ENCODE assay signal across 16 mouse cellular contexts in genomic region chr15:31606821-31607220, GRCm38 (mm10). TPM values are rescaled to one million over a fixed set of nuclear protein-coding genes. Genes with fewer than 3 reads are reported as not detected.
A peak's percentile ranks its signal among the peaks of the same experiment; 100 is the strongest.
DNase-seq lines count a peak whose midpoint lies in the region; ATAC-seq and TF ChIP-seq lines count a peak whose summit lies in the region.
"Had no signal": no experiment of that assay in that cellular context is flagged by ENCODE, and none has a peak within 500 bp of the region (broad histone marks: within the 10 kb centered on the region; RNA-seq: fewer than 3 reads in every experiment).

No protein-coding gene starts in this region.

- 24% methylated on average over 6 of the region's 6 CpGs for WGBS in liver, adult 2 months
- WGBS in stomach, postnatal 0 days: 53% methylated on average over 6 of the region's 6 CpGs
- 66% methylated on average over 6 of the region's 6 CpGs for WGBS in hindbrain, postnatal 0 days
- 84% methylated on average over 6 of the region's 6 CpGs for WGBS in forebrain, embryonic 10.5 days

- H3K4me3 ChIP-seq in gastrocnemius, adult 2 months: no peak overlapping the region
- peak overlapping the region; percentile 79 for H3K4me3 ChIP-seq in megakaryocyte, embryonic 14.5 days (replicated peaks)
- no peak overlapping the region for H3K4me3 ChIP-seq in liver, adult 2 months (ENCODE audit: insufficient read depth, low read depth, low read length)
- H3K4me3 ChIP-seq in stomach, postnatal 0 days (ENCODE audit: low read depth, low read length): no peak overlapping the region
- H3K4me3 ChIP-seq in hindbrain, postnatal 0 days (ENCODE audit: low read length): no peak overlapping the region
- no peak overlapping the region for H3K4me3 ChIP-seq in forebrain, embryonic 10.5 days
- H3K4me3 ChIP-seq: embryonic facial prominence, embryonic 15.5 days; hindbrain, embryonic 12.5 days had no signal

- DNase-seq in gastrocnemius, adult 2 months: peak; percentile 74
- no peak for DNase-seq in gastrocnemius, postnatal 36 days
- DNase-seq in liver, adult 2 months (ENCODE audit: extremely low read depth, low read depth, low spot score): peak; percentile 95
- peak; percentile 57 for DNase-seq in stomach, postnatal 0 days (ENCODE audit: low spot score)
- DNase-seq in hindbrain, postnatal 0 days (ENCODE audit: low spot score): no peak
- no peak for DNase-seq in forebrain, embryonic 10.5 days (ENCODE audit: extremely low spot score, low spot score)
- DNase-seq: adrenal gland, adult 2 months had no signal

- no peak for TF ChIP-seq CTCF in gastrocnemius, adult 2 months (IDR thresholded peaks at IDR 0.05)
- no peak for TF ChIP-seq CTCF in liver, adult 2 months (IDR thresholded peaks at IDR 0.05; ENCODE audit: low read depth, low read length)
- no peak for TF ChIP-seq CTCF in stomach, postnatal 0 days (IDR thresholded peaks at IDR 0.05; ENCODE audit: low read depth)
- TF ChIP-seq CTCF in hindbrain, postnatal 0 days (IDR thresholded peaks at IDR 0.05; ENCODE audit: low read depth): no peak

- no peaks in the 10 kb centered on the region for H3K27me3 ChIP-seq in megakaryocyte, embryonic 14.5 days (replicated peaks)
- no peaks in the 10 kb centered on the region for H3K27me3 ChIP-seq in liver, adult 2 months (ENCODE audit: control insufficient read depth, insufficient read depth, low read length)
- H3K27me3 ChIP-seq in stomach, postnatal 0 days (ENCODE audit: control insufficient read depth, insufficient read depth, low read length): no peaks in the 10 kb centered on the region
- no peaks in the 10 kb centered on the region for H3K27me3 ChIP-seq in hindbrain, postnatal 0 days (ENCODE audit: insufficient read depth, low read length)
- H3K27me3 ChIP-seq in forebrain, embryonic 10.5 days (ENCODE audit: poor library complexity, severe bottlenecking): no peaks in the 10 kb centered on the region
- H3K27me3 ChIP-seq: CH12.LX; embryonic facial prominence, embryonic 15.5 days; hindbrain, embryonic 12.5 days; Patski had no signal

- no peak for TF ChIP-seq EP300 in stomach, postnatal 0 days (optimal IDR thresholded peaks at IDR 0.05)

- peaks cover 41% of the 10 kb centered on the region for H3K4me1 ChIP-seq in megakaryocyte, embryonic 14.5 days
- H3K4me1 ChIP-seq in liver, adult 2 months (ENCODE audit: control insufficient read depth, insufficient read depth, low read length): peaks cover 11% of the 10 kb centered on the region
- H3K4me1 ChIP-seq in stomach, postnatal 0 days (replicated peaks; ENCODE audit: control insufficient read depth, insufficient read depth): no peaks in the 10 kb centered on the region
- H3K4me1 ChIP-seq in hindbrain, postnatal 0 days (ENCODE audit: insufficient read depth, low read length): no peaks in the 10 kb centered on the region
- H3K4me1 ChIP-seq in forebrain, embryonic 10.5 days: peaks cover 10% of the 10 kb centered on the region

- peaks cover 38% of the 10 kb centered on the region for H3K36me3 ChIP-seq in megakaryocyte, embryonic 14.5 days (replicated peaks; ENCODE audit: low read length)
- no peaks in the 10 kb centered on the region; the same call in 1 of the 2 replicates for H3K36me3 ChIP-seq in liver, adult 2 months (ENCODE audit: control insufficient read depth, insufficient read depth, low read length)
- no peaks in the 10 kb centered on the region for H3K36me3 ChIP-seq in stomach, postnatal 0 days (ENCODE audit: control insufficient read depth, insufficient read depth, low read length)
- no peaks in the 10 kb centered on the region for H3K36me3 ChIP-seq in hindbrain, postnatal 0 days (ENCODE audit: insufficient read depth, low read length)
- H3K36me3 ChIP-seq in forebrain, embryonic 10.5 days (replicated peaks): peaks cover 31% of the 10 kb centered on the region
- H3K36me3 ChIP-seq: embryonic facial prominence, embryonic 15.5 days; hindbrain, embryonic 12.5 days had no signal

- no peaks in the 10 kb centered on the region; the same call in 1 of the 2 replicates for H3K79me2 ChIP-seq in liver, adult 2 months (ENCODE audit: control insufficient read depth, insufficient read depth, low read length)

- H3K27ac ChIP-seq in gastrocnemius, adult 2 months: peak overlapping the region; percentile 43
- H3K27ac ChIP-seq in liver, adult 2 months (replicated peaks; ENCODE audit: insufficient read depth, low read depth, low read length): peak overlapping the region; percentile 72
- H3K27ac ChIP-seq in stomach, postnatal 0 days (replicated peaks): no peak overlapping the region
- no peak overlapping the region for H3K27ac ChIP-seq in hindbrain, postnatal 0 days
- no peak overlapping the region for H3K27ac ChIP-seq in forebrain, embryonic 10.5 days
- H3K27ac ChIP-seq: embryonic facial prominence, embryonic 15.5 days; hindbrain, embryonic 12.5 days; macrophage had no signal

- no peak overlapping the region for H3K4me2 ChIP-seq in stomach, postnatal 0 days (replicated peaks; ENCODE audit: low read depth)
- no peak overlapping the region for H3K4me2 ChIP-seq in hindbrain, postnatal 0 days (ENCODE audit: low read depth, low read length)
- H3K4me2 ChIP-seq: embryonic facial prominence, embryonic 15.5 days; hindbrain, embryonic 12.5 days had no signal

- no peak overlapping the region for H3K9ac ChIP-seq in liver, adult 2 months (ENCODE audit: low read depth, low read length)
- H3K9ac ChIP-seq in stomach, postnatal 0 days (ENCODE audit: low read length): no peak overlapping the region
- H3K9ac ChIP-seq in hindbrain, postnatal 0 days (replicated peaks; ENCODE audit: low read length): no peak overlapping the region
- H3K9ac ChIP-seq: embryonic facial prominence, embryonic 15.5 days; hindbrain, embryonic 12.5 days had no signal

- no peak for TF ChIP-seq POLR2A in liver, adult 2 months (IDR thresholded peaks at IDR 0.05; ENCODE audit: extremely low read depth, insufficient read depth, low read length)

- H3K9me3 ChIP-seq in megakaryocyte, embryonic 14.5 days: no peaks in the 10 kb centered on the region
- no peaks in the 10 kb centered on the region for H3K9me3 ChIP-seq in stomach, postnatal 0 days (ENCODE audit: control insufficient read depth, low read length)
- H3K9me3 ChIP-seq in hindbrain, postnatal 0 days (ENCODE audit: low read length): no peaks in the 10 kb centered on the region
- no peaks in the 10 kb centered on the region for H3K9me3 ChIP-seq in forebrain, embryonic 10.5 days
- H3K9me3 ChIP-seq: embryonic facial prominence, embryonic 15.5 days; hindbrain, embryonic 12.5 days had no signal

- ATAC-seq in megakaryocyte, adult 5-6 weeks (ENCODE audit: poor library complexity, severe bottlenecking): no peak
- ATAC-seq in stomach, postnatal 0 days (ENCODE audit: low FRiP score, low TSS enrichment): peak; percentile 19; the same call in 1 of the 2 replicates
- ATAC-seq in hindbrain, postnatal 0 days: no peak
- ATAC-seq: forebrain, embryonic 16.5 days; Patski had no signal

- intact Hi-C loops in gastrocnemius, adult 2 months (cut with DNase I): no loop called here
- intact Hi-C loops in gastrocnemius, postnatal 36 days (cut with DNase I): no loop called here

RNA-seq across cellular contexts. Expression of gene Fam173b, which starts 5.2 kb away (rescaled TPM):
- 10 to 100 TPM; 13.9 to 17.7 TPM for total RNA-seq in gastrocnemius, adult 2 months (2021)
- 10 to 100 TPM; 11.4 to 12.0 TPM for total RNA-seq in gastrocnemius, postnatal 36 days (2021)
- polyA plus RNA-seq in megakaryocyte, embryonic 14.5 days (2012; ENCODE audit: insufficient read depth, low replicate concordance): 2.1 and 3.6 TPM in 2 replicates
- 7.0 and 10.5 TPM in 2 replicates for total RNA-seq in megakaryocyte, adult 5-6 weeks (2015)
- total RNA-seq in megakaryocyte, adult 5-6 weeks (2017): 5.6 and 8.0 TPM in 2 replicates
- 20.1 and 20.4 TPM in 2 replicates for total RNA-seq in liver, adult 2 months (2014; rRNA removed)
- polyA plus RNA-seq in liver, adult 2 months (2012; rRNA removed): 8.5 and 13.7 TPM in 2 replicates
- 9.9 and 10.4 TPM in 2 replicates for polyA plus RNA-seq in stomach, postnatal 0 days (2015; fragmentation: Nextera tagmentation; extraction: Ambion mirVana)
- total RNA-seq in hindbrain, postnatal 0 days (2014; rRNA removed): 7.4 and 12.5 TPM in 2 replicates
- polyA plus RNA-seq in hindbrain, postnatal 0 days (2015; fragmentation: Nextera tagmentation; extraction: Ambion mirVana): 8.2 and 8.9 TPM in 2 replicates
- polyA plus RNA-seq in forebrain, embryonic 10.5 days (2016; fragmentation: Nextera tagmentation; extraction: Ambion mirVana): 15.8 and 16.6 TPM in 2 replicates

RNA-seq across cellular contexts. Expression of gene Cct5, which starts 5.2 kb away (rescaled TPM):
- total RNA-seq in gastrocnemius, adult 2 months (2021): 100 to 1,000 TPM; 113 to 132 TPM
- 100 to 1,000 TPM; 122 to 124 TPM for total RNA-seq in gastrocnemius, postnatal 36 days (2021)
- polyA plus RNA-seq in megakaryocyte, embryonic 14.5 days (2012; ENCODE audit: insufficient read depth, low replicate concordance): 6.1 and 19.7 TPM in 2 replicates
- 274 and 308 TPM in 2 replicates for total RNA-seq in megakaryocyte, adult 5-6 weeks (2015)
- 263 and 265 TPM in 2 replicates for total RNA-seq in megakaryocyte, adult 5-6 weeks (2017)
- total RNA-seq in liver, adult 2 months (2014; rRNA removed): 180 and 184 TPM in 2 replicates
- 72.8 and 73.6 TPM in 2 replicates for polyA plus RNA-seq in liver, adult 2 months (2012; rRNA removed)
- polyA plus RNA-seq in stomach, postnatal 0 days (2015; fragmentation: Nextera tagmentation; extraction: Ambion mirVana): 247 and 248 TPM in 2 replicates
- total RNA-seq in hindbrain, postnatal 0 days (2014; rRNA removed): 251 and 279 TPM in 2 replicates
- polyA plus RNA-seq in hindbrain, postnatal 0 days (2015; fragmentation: Nextera tagmentation; extraction: Ambion mirVana): 416 and 423 TPM in 2 replicates
- 803 and 810 TPM in 2 replicates for polyA plus RNA-seq in forebrain, embryonic 10.5 days (2016; fragmentation: Nextera tagmentation; extraction: Ambion mirVana)

RNA-seq across cellular contexts. Expression of gene Cmbl, which starts 41.6 kb away (rescaled TPM):
- total RNA-seq in gastrocnemius, adult 2 months (2021): 10 to 100 TPM; 30.4 to 58.0 TPM
- 10 to 100 TPM; 43.3 to 47.6 TPM for total RNA-seq in gastrocnemius, postnatal 36 days (2021)
- not detected in 2 replicates for polyA plus RNA-seq in megakaryocyte, embryonic 14.5 days (2012; ENCODE audit: insufficient read depth, low replicate concordance)
- total RNA-seq in megakaryocyte, adult 5-6 weeks (2015): 0.46 TPM in 1 of 2 replicates, not detected in the other
- total RNA-seq in megakaryocyte, adult 5-6 weeks (2017): 0.48 TPM in 1 of 2 replicates, not detected in the other
- 292 and 434 TPM in 2 replicates for total RNA-seq in liver, adult 2 months (2014; rRNA removed)
- 374 and 481 TPM in 2 replicates for polyA plus RNA-seq in liver, adult 2 months (2012; rRNA removed)
- polyA plus RNA-seq in stomach, postnatal 0 days (2015; fragmentation: Nextera tagmentation; extraction: Ambion mirVana): 37.8 and 38.2 TPM in 2 replicates
- 15.2 and 21.2 TPM in 2 replicates for total RNA-seq in hindbrain, postnatal 0 days (2014; rRNA removed)
- polyA plus RNA-seq in hindbrain, postnatal 0 days (2015; fragmentation: Nextera tagmentation; extraction: Ambion mirVana): 22.7 and 24.9 TPM in 2 replicates
- polyA plus RNA-seq in forebrain, embryonic 10.5 days (2016; fragmentation: Nextera tagmentation; extraction: Ambion mirVana): 1.9 and 2.1 TPM in 2 replicates
- total RNA-seq: CH12.LX; granulocyte monocyte progenitor cell, adult 5-6 weeks had no signal

Comparison
In these comparisons a context has a peak if more than half of its experiments do, and no peak if none do; other contexts are left out.
1. DNase-seq: peak in gastrocnemius, adult 2 months (single experiment), liver, adult 2 months (single experiment) and stomach, postnatal 0 days (single experiment); none in gastrocnemius, postnatal 36 days (0 of 2), hindbrain, postnatal 0 days (single experiment) and forebrain, embryonic 10.5 days (single experiment).
2. H3K27ac ChIP-seq: peak in gastrocnemius, adult 2 months (single experiment) and liver, adult 2 months (single experiment); none in stomach, postnatal 0 days (single experiment), hindbrain, postnatal 0 days (single experiment) and forebrain, embryonic 10.5 days (single experiment).
3. RNA of gene Cmbl, which starts 41.6 kb away (total RNA-seq): 292 to 434 TPM in liver, adult 2 months, 30.4 to 58.0 TPM in gastrocnemius, adult 2 months, 43.3 to 47.6 TPM in gastrocnemius, postnatal 36 days and 15.2 to 21.2 TPM in hindbrain, postnatal 0 days; 0.46 to 0.48 TPM in megakaryocyte, adult 5-6 weeks; every median in the first group is over 10 times any median in the second.